Mouse (Mus musculus) MEL (cell line): ENCODE data around the gene Clec16a. TPM values are rescaled to one million over a fixed set of nuclear protein-coding genes. Genes with fewer than 3 reads are reported as not detected.

Experiments
- DNase-seq: peaks from one replicate; pipeline ENCODE4 v3.0.0; 2011; ENCODE audit warnings: low read depth, low spot score
- H3K27ac ChIP-seq: 2 replicates; pipeline ENCODE4 v1.5.1; 2012; ENCODE audit warnings: low read depth, mild to moderate bottlenecking, control low read depth, low read length, moderate library complexity; ENCODE audit not compliant: control insufficient read depth
- H3K27me3 ChIP-seq, 2 experiments: fragments of 150-350 bp in 1 of 2; sonication (generic) in 1 of 2; 2 replicates each; pipeline ENCODE4 v1.6.1; 2012; ENCODE audit warnings: low read length in 2 of 2, mild to moderate bottlenecking in 2 of 2, improper control_type of control experiment in 1 of 2, moderate library complexity in 1 of 2; ENCODE audit not compliant: insufficient read depth in 2 of 2, control insufficient read depth in 1 of 2
- H3K36me3 ChIP-seq, 2 experiments: 2 replicates each; pipeline ENCODE4 v1.6.1; 2012 to 2014; ENCODE audit warnings: low read length in 2 of 2, improper control_type of control experiment in 1 of 2, inconsistent platforms in 1 of 2, mild to moderate bottlenecking in 1 of 2; ENCODE audit not compliant: insufficient read depth in 2 of 2, control insufficient read depth in 1 of 2
- H3K4me1 ChIP-seq, 2 experiments: fragments of 150-350 bp in 1 of 2; sonication (generic) in 1 of 2; 2 replicates each; pipeline ENCODE4 v1.6.1; 2012; ENCODE audit warnings: low read length in 2 of 2, improper control_type of control experiment in 1 of 2, mild to moderate bottlenecking in 1 of 2; ENCODE audit not compliant: insufficient read depth in 2 of 2, control insufficient read depth in 1 of 2
- H3K4me3 ChIP-seq, 2 experiments: fragments of 150-350 bp in 1 of 2; sonication (generic) in 1 of 2; 2 replicates each; pipeline ENCODE4 v1.5.1; 2012; ENCODE audit warnings: low read depth in 2 of 2, low read length in 2 of 2, mild to moderate bottlenecking in 2 of 2, moderate library complexity in 2 of 2, control low read depth in 1 of 2, improper control_type of control experiment in 1 of 2; ENCODE audit not compliant: control insufficient read depth in 1 of 2, insufficient read depth in 1 of 2
- H3K79me2 ChIP-seq: 2 replicates; pipeline ENCODE4 v1.6.1; 2012; ENCODE audit warnings: mild to moderate bottlenecking, low read length, moderate library complexity; ENCODE audit not compliant: control insufficient read depth, poor library complexity, insufficient read depth
- H3K9ac ChIP-seq: 2 replicates; pipeline ENCODE4 v1.6.1; 2012; ENCODE audit warnings: low read depth, mild to moderate bottlenecking, control low read depth, low read length, moderate library complexity; ENCODE audit not compliant: control insufficient read depth, poor library complexity, severe bottlenecking
- H3K9me3 ChIP-seq: fragments of 150-350 bp; sonication (generic); replicated peaks from 2 replicates; pipeline ENCODE4 v1.6.1; 2012; ENCODE audit warnings: mild to moderate bottlenecking, low read length, improper control_type of control experiment, moderate library complexity; ENCODE audit not compliant: insufficient read depth
- CHD1 ChIP-seq: IDR thresholded peaks from 2 replicates; pipeline ENCODE4 v1.6.1; 2012; ENCODE audit warnings: low read depth, mild to moderate bottlenecking, inconsistent platforms, low read length, improper control_type of control experiment
- CTCF ChIP-seq, 3 experiments: IDR thresholded peaks in 2 of 3; conservative IDR thresholded peaks in 1 of 3; 2 replicates each; pipeline ENCODE4 v1.5.1; 2011 to 2012; ENCODE audit warnings: low read length in 3 of 3, low read depth in 2 of 3, mild to moderate bottlenecking in 2 of 3, improper control_type of control experiment in 1 of 3, inconsistent platforms in 1 of 3, mixed read lengths in 1 of 3, moderate library complexity in 1 of 3; ENCODE audit not compliant: control insufficient read depth in 1 of 3, insufficient read depth in 1 of 3, poor library complexity in 1 of 3, severe bottlenecking in 1 of 3
- ETS1 ChIP-seq: IDR thresholded peaks from 2 replicates; pipeline ENCODE4 v1.6.1; 2012; ENCODE audit warnings: low read depth, mild to moderate bottlenecking, inconsistent platforms, low read length, improper control_type of control experiment, moderate library complexity
- GATA1 ChIP-seq: IDR thresholded peaks from 2 replicates; pipeline ENCODE4 v1.6.1; 2011; ENCODE audit warnings: low read depth, low read length, improper control_type of control experiment
- HCFC1 ChIP-seq: IDR thresholded peaks from 2 replicates; pipeline ENCODE4 v1.6.1; 2012; ENCODE audit warnings: low read depth, mild to moderate bottlenecking, inconsistent platforms, low read length, improper control_type of control experiment, moderate library complexity
- MAFK ChIP-seq: IDR thresholded peaks from 2 replicates; pipeline ENCODE4 v1.6.1; 2011; ENCODE audit warnings: low read depth, mild to moderate bottlenecking, low read length, improper control_type of control experiment, borderline replicate concordance
- MAX ChIP-seq: IDR thresholded peaks from 2 replicates; pipeline ENCODE4 v1.6.1; 2011; ENCODE audit warnings: low read length, improper control_type of control experiment
- MAZ ChIP-seq: IDR thresholded peaks from 2 replicates; pipeline ENCODE4 v1.6.1; 2012; ENCODE audit warnings: low read depth, mild to moderate bottlenecking, inconsistent platforms, low read length, improper control_type of control experiment
- MYB ChIP-seq: IDR thresholded peaks from 2 replicates; pipeline ENCODE4 v1.6.1; 2011; ENCODE audit warnings: mild to moderate bottlenecking, low read depth, low read length, improper control_type of control experiment
- MYC ChIP-seq: IDR thresholded peaks from 2 replicates; pipeline ENCODE4 v1.6.1; 2011; ENCODE audit warnings: low read depth, mild to moderate bottlenecking, low read length, improper control_type of control experiment, moderate library complexity
- NELFE ChIP-seq: IDR thresholded peaks from 2 replicates; pipeline ENCODE4 v1.6.1; 2011; ENCODE audit warnings: low read depth, low read length, improper control_type of control experiment
- NRF1 ChIP-seq: IDR thresholded peaks from 2 replicates; pipeline ENCODE4 v1.6.1; 2014; ENCODE audit warnings: low read depth, mild to moderate bottlenecking, inconsistent platforms, low read length, improper control_type of control experiment, moderate library complexity; ENCODE audit not compliant: poor library complexity, insufficient read depth, severe bottlenecking
- POLR2A ChIP-seq, 2 experiments: IDR thresholded peaks; 2 replicates each; pipeline ENCODE4 v1.6.1; 2011 to 2012; ENCODE audit warnings: low read length in 2 of 2, mild to moderate bottlenecking in 2 of 2, control low read depth in 1 of 2, improper control_type of control experiment in 1 of 2, low read depth in 1 of 2, moderate library complexity in 1 of 2; ENCODE audit not compliant: control insufficient read depth in 1 of 2, insufficient read depth in 1 of 2, poor library complexity in 1 of 2
- POLR2AphosphoS5 ChIP-seq: IDR thresholded peaks from 2 replicates; pipeline ENCODE4 v1.6.1; 2012; ENCODE audit warnings: low read depth, borderline replicate concordance, mild to moderate bottlenecking, inconsistent platforms, low read length, moderate library complexity, mixed read lengths
- RAD21 ChIP-seq: IDR thresholded peaks from 2 replicates; pipeline ENCODE4 v1.6.1; 2011; ENCODE audit warnings: mild to moderate bottlenecking, low read depth, low read length, improper control_type of control experiment
- UBTF ChIP-seq: IDR thresholded peaks from 2 replicates; pipeline ENCODE4 v1.6.1; 2012; ENCODE audit warnings: low read depth, mild to moderate bottlenecking, inconsistent platforms, low read length, improper control_type of control experiment, moderate library complexity, borderline replicate concordance; ENCODE audit not compliant: insufficient read depth
- USF1 ChIP-seq: IDR thresholded peaks from 2 replicates; pipeline ENCODE4 v1.6.1; 2014; ENCODE audit warnings: low read depth, mild to moderate bottlenecking, inconsistent platforms, low read length, improper control_type of control experiment, moderate library complexity
- USF2 ChIP-seq, 2 experiments: IDR thresholded peaks; 2 replicates each; pipeline ENCODE4 v1.6.1; 2011 to 2012; ENCODE audit warnings: improper control_type of control experiment in 2 of 2, low read length in 2 of 2, borderline replicate concordance in 1 of 2, inconsistent platforms in 1 of 2, low read depth in 1 of 2, mild to moderate bottlenecking in 1 of 2; ENCODE audit not compliant: insufficient read depth in 1 of 2
- ZC3H11A ChIP-seq: IDR thresholded peaks from 2 replicates; pipeline ENCODE4 v1.6.1; 2012; ENCODE audit warnings: low read depth, mild to moderate bottlenecking, inconsistent platforms, low read length, improper control_type of control experiment
- ZNF384 ChIP-seq: IDR thresholded peaks from 2 replicates; pipeline ENCODE4 v1.6.1; 2012; ENCODE audit warnings: low read depth, mild to moderate bottlenecking, inconsistent platforms, low read length, improper control_type of control experiment
- polyA plus RNA-seq, 2 experiments: library from polyadenylated mRNA; stranded (reverse) in 1 of 2; unstranded in 1 of 2; fragments of >175 nt in 1 of 2; fragments of >200 nt in 1 of 2; gene quantifications; 2 replicates each; pipeline versions ENCODE4 v1.2.1 to v1.2.4; 2012; ENCODE audit warnings: low replicate concordance in 2 of 2, low read depth in 1 of 2; ENCODE audit not compliant: insufficient read length in 2 of 2, insufficient read depth in 1 of 2, missing spikeins in 1 of 2
- total RNA-seq: library from RNA; depleted of rRNA; stranded (reverse); fragments of 300-350 nt; gene quantifications from 2 replicates; pipeline ENCODE4 v1.2.3, GENCODE M21; 2012

The Clec16a gene
- total and polyA plus RNA-seq, 3 experiments: 10.4 to 49.3 (median 22.1) TPM

- DNase-seq: no peak
Measured at GRCm38 (mm10) chr16:10776322-10776721, 231.2 kb downstream of the Clec16a start.

DNA sequence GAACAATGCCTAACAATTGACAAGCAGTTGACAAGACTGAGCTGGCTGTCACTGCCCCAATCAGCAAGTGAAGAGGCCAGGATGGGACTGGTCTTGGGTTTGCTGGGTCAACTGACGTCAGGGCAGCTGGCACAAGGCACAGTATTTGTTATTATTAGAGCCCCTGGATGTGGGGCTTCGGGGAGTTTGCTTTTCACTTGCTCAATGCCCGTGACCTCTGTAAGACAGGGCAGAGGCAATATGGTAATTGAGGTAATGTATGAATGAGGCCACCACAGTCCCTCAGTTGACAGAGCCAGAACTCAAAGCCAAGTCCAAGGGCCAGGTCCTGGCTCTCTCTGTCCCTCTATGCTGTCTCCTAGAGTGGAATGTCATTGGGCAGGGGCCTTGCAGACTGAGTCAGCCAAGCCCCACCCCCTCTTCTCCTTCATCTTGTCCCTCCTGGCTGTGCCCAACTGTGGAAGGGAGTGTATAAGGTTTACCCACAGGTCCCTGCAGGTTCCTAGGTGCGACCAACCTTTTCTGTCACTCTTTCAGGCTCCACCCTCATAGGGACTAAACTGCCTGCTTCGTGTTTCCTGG lies 232.5 kb downstream of the Clec16a start:
- H3K79me2 ChIP-seq: no peaks in the 10 kb centered on the region
- no peaks in the 10 kb centered on the region for H3K36me3 ChIP-seq
- no peak overlapping the region for H3K9ac ChIP-seq
- H3K4me3 ChIP-seq: no peak overlapping the region
- H3K4me1 ChIP-seq: no peaks in the 10 kb centered on the region
- DNase-seq: no peak
- H3K27me3 ChIP-seq: no peaks in the 10 kb centered on the region; a peak in 1 of 4 replicates
- H3K9me3 ChIP-seq: no peaks in the 10 kb centered on the region
- TF ChIP-seq RAD21 (no peak), HCFC1 (no peak), ZNF384 (no peak), POLR2AphosphoS5 (no peak), USF1 (no peak), NELFE (no peak), NRF1 (no peak), CTCF (IDR thresholded peaks at IDR 0.05 in 2 of 3, conservative IDR thresholded peaks at IDR 0.05 in 1 of 3; ENCODE audit: control insufficient read depth in 1 of 3, insufficient read depth in 1 of 3, low read depth in 2 of 3, low read length in 3 of 3, poor library complexity in 1 of 3, severe bottlenecking in 1 of 3) (no peak), MAFK (no peak), GATA1 (no peak), MAX (no peak), CHD1 (no peak), POLR2A (IDR thresholded peaks at IDR 0.05; ENCODE audit: control insufficient read depth in 1 of 2, insufficient read depth in 1 of 2, low read depth in 1 of 2, low read length in 2 of 2, poor library complexity in 1 of 2) (no peak), USF2 (IDR thresholded peaks at IDR 0.05; ENCODE audit: borderline replicate concordance in 1 of 2, insufficient read depth in 1 of 2, low read depth in 1 of 2, low read length in 2 of 2) (no peak), UBTF (no peak), ETS1 (no peak), MYC (no peak)
- no peak overlapping the region for H3K27ac ChIP-seq

More at GRCm38 (mm10) chr16:10776322-10776721, 231.2 kb downstream of the Clec16a start:
- Histone ChIP-seq H3K36me3 (no peaks in the 10 kb centered on the region), H3K79me2 (no peaks in the 10 kb centered on the region), H3K27me3 (no peaks in the 10 kb centered on the region; a peak in 1 of 4 replicates), H3K4me3 (no peak overlapping the region), H3K4me1 (no peaks in the 10 kb centered on the region), H3K27ac (no peak overlapping the region), H3K9ac (no peak overlapping the region), H3K9me3 (no peaks in the 10 kb centered on the region)
- TF ChIP-seq MAZ: no peak
- no peak for TF ChIP-seq ZC3H11A
- no peak for TF ChIP-seq MYB
